Mouse (Mus musculus): Measurements from ENCODE around the gene Gm8369.
A peak's percentile ranks its signal among the peaks of the same experiment; 100 is the strongest.
"Not testable (repeated sequence)": the region's sequence is repeated elsewhere in the genome, so short reads cannot be mapped to it uniquely, and the experiment has no call there.

The Gm8369 gene

DNA sequence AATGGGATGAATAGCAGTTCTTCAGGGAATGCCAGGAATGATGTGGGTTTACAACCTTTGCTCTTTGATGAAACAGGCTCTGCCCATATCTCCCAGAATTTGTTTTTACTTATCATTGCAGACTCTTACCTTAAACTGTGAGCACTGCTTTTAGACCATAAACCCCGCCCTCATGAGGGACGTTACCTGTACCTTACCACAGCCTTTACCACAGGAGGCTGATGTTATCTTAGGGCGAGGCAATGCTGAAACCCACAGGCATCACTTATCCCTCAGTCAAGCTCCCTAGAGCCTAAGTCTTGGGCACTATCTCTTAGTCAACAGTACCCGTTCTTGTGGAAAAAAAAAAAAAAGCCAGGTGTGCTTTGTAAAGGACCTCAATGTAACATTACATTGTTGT lies 31.1 kb downstream of the Gm8369 start:
- no peak for DNase-seq

DNA sequence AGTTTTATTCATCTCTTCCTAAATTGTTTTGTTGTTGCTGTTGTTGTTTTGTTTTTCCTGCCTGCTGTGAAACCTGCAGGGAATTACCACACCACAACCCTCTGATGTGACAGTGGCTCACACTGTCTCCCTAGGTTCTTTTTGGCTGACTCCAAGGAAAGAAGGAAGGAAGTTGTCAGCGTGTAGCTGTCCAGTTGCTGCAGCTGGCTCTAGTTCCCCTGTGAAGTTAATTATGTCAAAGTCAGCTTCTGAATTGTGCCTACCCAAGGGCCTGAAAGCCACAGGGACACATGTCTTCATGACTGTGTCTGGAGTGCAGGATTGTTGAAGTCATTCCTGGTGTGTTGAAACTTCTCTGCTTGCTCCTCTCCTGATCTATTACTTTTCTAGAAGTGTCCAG lies 31.6 kb downstream of the Gm8369 start:
- not testable (repeated sequence) for DNase-seq

DNA sequence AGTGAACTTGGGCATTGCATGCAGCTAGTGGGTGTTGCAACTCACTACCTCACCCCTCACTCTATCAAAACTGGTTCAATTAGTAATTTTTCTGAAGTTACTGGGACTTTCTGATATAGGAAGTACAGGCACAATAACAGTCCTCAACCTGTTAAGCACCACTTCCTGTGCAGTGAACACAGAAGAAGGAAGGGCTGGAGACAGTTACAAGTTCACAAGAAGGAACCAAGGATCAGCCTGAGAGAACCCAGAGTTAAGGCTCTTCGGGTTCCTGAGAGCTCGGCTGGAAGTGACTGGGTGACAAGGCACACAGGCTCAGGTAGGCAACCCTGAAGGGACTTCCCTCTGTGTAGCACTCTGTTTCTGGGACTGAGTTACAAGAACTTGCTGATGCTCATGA lies 32.6 kb downstream of the Gm8369 start:
- DNase-seq, result not testable (repeated sequence)

- DNase-seq, result no peak
Observed at GRCm38 (mm10) chr19:11520146-11520545, 34.4 kb downstream of the Gm8369 start.

- no peak for DNase-seq
Observed at GRCm38 (mm10) chr19:11533421-11533820, 47.7 kb downstream of the Gm8369 start.

DNA sequence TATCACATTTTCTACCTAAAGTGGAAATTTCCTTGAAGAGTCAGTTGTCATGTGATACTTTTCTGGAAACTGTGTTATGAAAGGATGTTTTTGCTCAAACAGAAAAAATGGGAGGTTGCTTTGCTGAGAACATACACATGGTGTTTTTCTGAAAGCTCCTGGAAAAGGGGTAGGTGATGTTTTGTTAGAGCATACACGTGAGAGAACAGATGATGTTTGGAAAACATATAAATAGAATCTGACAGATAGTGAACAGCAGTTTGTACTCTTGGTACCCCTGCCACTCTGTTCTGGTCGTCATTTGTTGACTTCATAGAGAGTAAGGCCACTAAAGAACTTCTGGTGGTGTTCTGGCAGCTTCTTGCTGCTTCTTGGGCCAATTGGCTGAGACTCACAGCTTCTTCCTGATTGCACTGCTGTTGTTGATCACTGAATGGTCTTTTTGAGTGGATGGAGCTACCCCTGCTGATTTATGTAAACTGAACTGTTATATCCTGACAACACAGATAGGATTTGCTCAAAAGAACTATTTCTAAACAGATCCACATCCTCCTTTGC lies 48.2 kb downstream of the Gm8369 start:
- no peak for DNase-seq

DNA sequence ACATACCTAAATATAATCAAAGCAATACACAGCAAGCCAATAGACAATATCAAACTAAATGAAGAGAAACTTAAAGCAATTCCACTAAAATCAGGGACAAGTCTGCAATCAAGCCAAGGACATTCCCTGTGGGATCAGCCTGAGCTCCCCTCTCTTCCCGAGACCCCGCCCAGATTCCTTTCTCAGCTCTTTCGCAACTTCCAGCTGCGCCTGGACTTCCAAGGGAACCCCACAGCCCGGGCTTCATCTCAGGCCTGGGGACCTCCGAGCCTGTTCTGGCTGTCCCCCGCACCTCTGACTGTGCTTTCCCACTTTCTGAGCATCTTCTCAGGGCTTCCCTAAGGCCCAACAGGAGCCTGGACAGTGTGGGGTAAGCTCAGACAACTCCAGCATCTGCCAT lies 50.9 kb downstream of the Gm8369 start, which contains the start of gene Ms4a4d:
Ms4a4d (plus strand) TSS at position 209 of the 400 bp plus-strand sequence.
- peak; percentile 12 for DNase-seq

- DNase-seq, result peak; percentile 45
Observed at GRCm38 (mm10) chr19:11537336-11537735, 51.6 kb downstream of the Gm8369 start.

- DNase-seq, result not testable (repeated sequence)
Observed at GRCm38 (mm10) chr19:11540166-11540821, 54.6 kb downstream of the Gm8369 start.

DNA sequence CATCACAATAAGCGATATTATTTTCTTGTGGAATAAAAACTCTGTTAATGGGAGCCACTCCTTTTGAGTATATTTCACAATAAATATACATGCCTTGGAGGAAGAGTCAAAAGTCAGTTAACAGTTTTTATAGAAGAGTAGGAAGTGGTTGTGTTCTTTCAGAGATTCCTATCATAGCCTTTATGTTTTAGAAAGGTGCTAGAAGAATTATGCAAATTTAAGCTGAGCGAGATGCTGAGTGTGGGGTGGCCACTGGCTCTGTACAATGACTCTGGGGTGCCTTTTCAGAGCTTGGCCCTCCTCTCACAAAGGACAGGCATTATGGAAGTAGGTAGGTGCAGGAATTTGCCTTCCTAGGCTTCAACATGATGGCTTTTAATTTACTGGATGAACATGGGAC lies 58.6 kb downstream of the Gm8369 start:
- not testable (repeated sequence) for DNase-seq

GRCm38 (mm10) chr19:11547911-11548310 lies 62.2 kb downstream of the Gm8369 start:
- DNase-seq, result no peak

DNA sequence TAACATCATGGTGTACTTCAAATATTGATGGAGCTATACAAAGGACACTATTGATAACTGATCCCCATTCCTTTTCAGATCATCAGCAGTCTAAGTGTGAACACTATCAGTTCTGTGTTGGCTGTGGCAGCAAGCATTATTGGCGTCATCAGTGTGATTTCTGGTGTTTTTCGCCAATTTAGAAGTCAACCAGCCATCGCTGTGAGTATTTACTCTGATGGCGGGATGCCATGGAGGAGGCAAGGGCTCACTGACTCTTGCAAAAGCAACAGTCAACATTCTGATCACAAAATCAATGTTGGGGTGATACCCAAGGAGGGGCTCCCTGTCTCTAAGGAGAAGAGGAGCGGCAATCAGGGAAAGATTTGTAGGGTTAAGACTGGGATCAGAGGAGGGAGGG lies 69.0 kb downstream of the Gm8369 start:
- DNase-seq, result no peak

- DNase-seq, result not testable (repeated sequence)
Observed at GRCm38 (mm10) chr19:11559560-11559959, 73.8 kb downstream of the Gm8369 start.

Measured in embryo, embryonic 11 days (tissue).